Mouse (Mus musculus): ENCODE data around the gene Gm14435. TPM values are rescaled to one million over a fixed set of nuclear protein-coding genes. Genes with fewer than 3 reads are reported as not detected.
"Not testable (repeated sequence)": the region's sequence is repeated elsewhere in the genome, so short reads cannot be mapped to it uniquely, and the experiment has no call there.

Gm14435 gene
- 12.6 and 16.0 TPM in 2 replicates for polyA plus RNA-seq (2015; fragmentation: Nextera tagmentation; extraction: Ambion mirVana)

GRCm38 (mm10) chr2:176423294-176423693, at the start of gene Gm14435:
TSS of gene Gm14435 (plus strand) at chr2:176423594.
- H3K27me3 ChIP-seq (ENCODE audit: insufficient read depth, low read length); H3K9me3 ChIP-seq (replicated peaks; ENCODE audit: low read length); H3K27ac ChIP-seq; H3K36me3 ChIP-seq (ENCODE audit: insufficient read depth, low read length); H3K9ac ChIP-seq (ENCODE audit: low read depth, low read length); H3K4me2 ChIP-seq (ENCODE audit: low read length); DNase-seq (ENCODE audit: low spot score); H3K4me3 ChIP-seq (replicated peaks; ENCODE audit: low read depth, low read length); H3K4me1 ChIP-seq (replicated peaks; ENCODE audit: insufficient read depth, low read length); ATAC-seq (replicated peaks; ENCODE audit: low FRiP score, low read depth): not testable (repeated sequence)
- WGBS, result no CpG with 5 or more reads among the region's 6 CpGs

Other genes starting within 250 kb of the Gm14435 start
- gene 2210418O10Rik, start 197.0 kb upstream of the Gm14435 start, polyA plus RNA-seq (2015; fragmentation: Nextera tagmentation; extraction: Ambion mirVana), result 6.9 and 12.9 TPM in 2 replicates
- gene Gm11009, start 104.1 kb upstream of the Gm14435 start, polyA plus RNA-seq (2015; fragmentation: Nextera tagmentation; extraction: Ambion mirVana), result not detected in 2 replicates
- gene Gm14434, start 63.2 kb downstream of the Gm14435 start, polyA plus RNA-seq (2015; fragmentation: Nextera tagmentation; extraction: Ambion mirVana), result 14.7 and 16.5 TPM in 2 replicates
- not detected in 2 replicates for gene Zfp967, start 97.5 kb downstream of the Gm14435 start, polyA plus RNA-seq (2015; fragmentation: Nextera tagmentation; extraction: Ambion mirVana)
- gene Gm14308, start 212.8 kb downstream of the Gm14435 start, polyA plus RNA-seq (2015; fragmentation: Nextera tagmentation; extraction: Ambion mirVana), result 16.0 and 22.2 TPM in 2 replicates
- 7.9 and 8.1 TPM in 2 replicates for gene Zfp973, start 246.9 kb downstream of the Gm14435 start, polyA plus RNA-seq (2015; fragmentation: Nextera tagmentation; extraction: Ambion mirVana)

Data from kidney, postnatal 0 days (tissue).